Mouse (Mus musculus) E14TG2a.4 (cell line): Measurements from ENCODE around the gene Spata7.

Source experiments
- H3K27me3 ChIP-seq: 2 replicates; pipeline ENCODE4 v1.6.1; 2014; ENCODE audit warnings: low read length, control low read depth; ENCODE audit not compliant: insufficient read depth
- H3K36me3 ChIP-seq: 2 replicates; pipeline ENCODE4 v1.6.1; 2014; ENCODE audit warnings: low read length, control low read depth; ENCODE audit not compliant: insufficient read depth
- H3K4me1 ChIP-seq: replicated peaks from 2 replicates; pipeline ENCODE4 v1.6.1; 2014; ENCODE audit warnings: low read depth, low read length, control low read depth
- H3K4me3 ChIP-seq: replicated peaks from 2 replicates; pipeline ENCODE4 v1.5.1; 2014; ENCODE audit warnings: mild to moderate bottlenecking, low read length
- H3K9me3 ChIP-seq: 2 replicates; pipeline ENCODE4 v1.6.1; 2014; ENCODE audit warnings: low read length, control low read depth
- CTCF ChIP-seq: conservative IDR thresholded peaks from 2 replicates; pipeline ENCODE4 v1.5.1; 2014; ENCODE audit warnings: low read length
- NANOG ChIP-seq: IDR thresholded peaks from 2 replicates; pipeline ENCODE4 v1.6.1; 2014; ENCODE audit warnings: borderline replicate concordance, low read length, mixed read lengths
- POU5F1 ChIP-seq: IDR thresholded peaks from 2 replicates; pipeline ENCODE4 v1.6.1; 2014; ENCODE audit warnings: low read length, borderline replicate concordance

The Spata7 gene

GRCm38 (mm10) chr12:98703961-98704360 is 76.0 kb downstream of the Spata7 start:
- no peaks in the 10 kb centered on the region for H3K27me3 ChIP-seq
- TF ChIP-seq POU5F1 = no peak
- no peak for TF ChIP-seq CTCF
- no peak for TF ChIP-seq NANOG
- H3K4me3 ChIP-seq = 0 out of 2 replicates have a peak overlapping the region, but pooled peaks have one; percentile 10
- no peaks in the 10 kb centered on the region for H3K9me3 ChIP-seq
- peaks cover 28% of the 10 kb centered on the region for H3K4me1 ChIP-seq
- peaks cover 4% of the 10 kb centered on the region for H3K36me3 ChIP-seq

GRCm38 (mm10) chr12:98712819-98713218 is 84.9 kb downstream of the Spata7 start:
- no peaks in the 10 kb centered on the region; the same call in 1 of the 2 replicates for H3K4me1 ChIP-seq
- H3K36me3 ChIP-seq = 0 out of 2 replicates have a peak, but pooled peaks cover 5% of the 10 kb centered on the region
- H3K4me3 ChIP-seq = no peak overlapping the region
- no peaks in the 10 kb centered on the region for H3K27me3 ChIP-seq
- TF ChIP-seq CTCF (no peak), POU5F1 (no peak), NANOG (no peak)
- H3K9me3 ChIP-seq = peaks cover 4% of the 10 kb centered on the region

- TF ChIP-seq CTCF (no peak), NANOG (no peak), POU5F1 (no peak)
These were observed 85.7 kb downstream of the Spata7 start for GRCm38 (mm10) chr12:98713621-98714103.

GRCm38 (mm10) chr12:98714757-98715156 is 86.8 kb downstream of the Spata7 start:
- Histone ChIP-seq H3K27me3 (no peaks in the 10 kb centered on the region), H3K9me3 (peaks cover 4% of the 10 kb centered on the region), H3K4me3 (no peak overlapping the region), H3K36me3 (0 out of 2 replicates have a peak, but pooled peaks cover 5% of the 10 kb centered on the region), H3K4me1 (no peaks in the 10 kb centered on the region; the same call in 1 of the 2 replicates)
- no peak for TF ChIP-seq NANOG

More at GRCm38 (mm10) chr12:98713621-98714103, 85.7 kb downstream of the Spata7 start:
- H3K36me3 ChIP-seq = 0 out of 2 replicates have a peak, but pooled peaks cover 5% of the 10 kb centered on the region
- H3K9me3 ChIP-seq = peaks cover 4% of the 10 kb centered on the region
- no peaks in the 10 kb centered on the region; the same call in 1 of the 2 replicates for H3K4me1 ChIP-seq
- H3K4me3 ChIP-seq = no peak overlapping the region
- H3K27me3 ChIP-seq = no peaks in the 10 kb centered on the region

DNA sequence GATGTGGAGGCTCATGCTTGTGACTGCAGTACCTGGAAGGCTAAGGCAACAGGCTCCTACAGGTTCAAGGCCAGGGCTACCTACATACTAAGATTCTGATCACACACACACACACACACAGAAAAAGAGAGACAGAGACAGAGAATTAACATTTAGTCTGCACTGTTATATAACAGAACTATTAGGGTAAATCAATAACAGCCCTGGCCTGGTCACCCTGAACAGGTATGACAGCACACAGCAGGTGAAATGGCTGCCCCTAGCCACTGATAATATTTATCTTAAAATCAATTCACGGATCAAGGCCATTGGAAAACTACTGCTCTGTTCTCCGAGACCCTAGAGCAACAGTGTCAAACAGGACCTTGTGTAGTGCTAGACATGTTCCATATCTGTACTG is 88.2 kb downstream of the Spata7 start:
- no peaks in the 10 kb centered on the region for H3K27me3 ChIP-seq
- TF ChIP-seq CTCF (no peak), NANOG (no peak), POU5F1 (no peak)
- H3K36me3 ChIP-seq = 0 out of 2 replicates have a peak, but pooled peaks cover 5% of the 10 kb centered on the region
- no peak overlapping the region for H3K4me3 ChIP-seq
- H3K4me1 ChIP-seq = no peaks in the 10 kb centered on the region; the same call in 1 of the 2 replicates
- peaks cover 4% of the 10 kb centered on the region for H3K9me3 ChIP-seq
